Mouse (Mus musculus): ENCODE results near the gene 4930519G04Rik. TPM values are rescaled to one million over a fixed set of nuclear protein-coding genes. Genes with fewer than 3 reads are reported as not detected.
"Not testable (repeated sequence)": the region's sequence is repeated elsewhere in the genome, so short reads cannot be mapped to it uniquely, and the experiment has no call there.

Gene 4930519G04Rik
- polyA plus RNA-seq, 1 experiment from 2014 or later, result not detected

DNA sequence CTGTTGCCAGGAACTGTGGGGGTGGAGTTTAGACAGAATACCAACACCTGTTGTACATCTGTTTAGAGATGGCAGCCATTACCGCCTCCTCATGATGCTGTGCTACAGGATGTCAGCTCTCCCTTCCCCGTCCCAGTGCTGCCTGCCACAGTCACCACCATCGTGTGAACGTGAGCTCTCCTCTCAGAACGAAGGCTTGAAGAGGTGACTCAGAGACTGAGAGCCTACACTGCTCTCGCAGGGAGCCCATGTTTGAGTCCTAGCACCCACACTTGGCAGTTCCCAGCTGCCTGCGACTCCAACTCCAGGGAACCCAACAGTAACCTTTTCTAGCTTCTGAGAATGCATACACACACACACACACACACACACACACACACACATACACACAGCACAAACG lies 61.4 kb downstream of the 4930519G04Rik start:
- 79% methylated on average over 8 of the region's 8 CpGs for WGBS
- no peak overlapping the region for H3K4me3 ChIP-seq (ENCODE audit: low read depth, low read length)

DNA sequence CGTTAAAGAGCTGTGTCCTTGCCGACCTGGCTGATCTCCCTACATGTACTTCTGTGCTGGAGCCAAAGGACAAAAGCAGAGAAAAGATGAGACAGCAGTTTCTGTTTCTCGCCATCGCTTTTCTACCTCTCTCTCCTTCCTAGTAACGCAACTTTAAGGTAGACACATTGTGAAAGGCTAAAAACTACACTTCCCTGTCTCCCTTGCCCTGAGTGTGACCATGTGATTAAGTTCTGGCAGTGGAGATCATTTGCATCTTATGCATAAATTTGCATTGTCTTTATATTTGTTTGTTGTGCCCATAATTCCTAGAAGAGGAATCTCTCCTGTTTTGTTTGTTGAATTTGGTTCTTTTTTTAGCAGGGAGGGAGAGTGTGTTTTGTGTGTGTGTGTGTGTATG lies 62.4 kb downstream of the 4930519G04Rik start:
- H3K4me3 ChIP-seq (ENCODE audit: low read depth, low read length), result no peak overlapping the region
- WGBS, result 83% methylated on average over 5 of the region's 5 CpGs
- ATAC-seq (ENCODE audit: low read depth), result no peak

More for the DNA sequence above, 61.4 kb downstream of the 4930519G04Rik start:
- Histone ChIP-seq H3K27me3 (ENCODE audit: control insufficient read depth, insufficient read depth, low read length) (no peaks in the 10 kb centered on the region), H3K27ac (ENCODE audit: low read depth, low read length) (no peak overlapping the region), H3K4me1 (ENCODE audit: control insufficient read depth, insufficient read depth, low read length) (no peaks in the 10 kb centered on the region), H3K4me2 (ENCODE audit: low read depth, low read length) (no peak overlapping the region), H3K9ac (replicated peaks; ENCODE audit: low read depth, low read length) (no peak overlapping the region), H3K36me3 (ENCODE audit: control insufficient read depth, insufficient read depth, low read length) (no peaks in the 10 kb centered on the region), H3K9me3 (ENCODE audit: control insufficient read depth, low read length) (no peaks in the 10 kb centered on the region)
- ATAC-seq (ENCODE audit: low read depth), result no peak

DNA sequence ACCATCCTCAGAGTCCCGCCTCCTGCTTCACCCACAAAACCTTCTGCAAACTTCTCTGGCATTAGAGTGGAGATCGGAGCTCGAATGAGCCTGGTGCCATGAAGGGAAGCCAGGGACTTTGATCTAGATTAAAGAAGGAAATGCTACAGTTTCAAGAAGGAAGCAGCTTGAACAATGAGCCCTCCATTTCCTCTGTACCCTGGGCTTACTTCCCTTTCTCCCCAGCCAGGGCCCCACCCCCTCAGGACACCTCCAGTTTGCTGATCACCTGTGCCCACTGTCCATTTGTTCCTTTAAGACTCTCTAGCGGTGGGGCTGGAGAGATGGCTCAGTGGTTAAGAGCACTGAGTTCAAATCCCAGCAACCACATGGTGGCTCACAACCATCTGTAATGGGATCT lies 63.3 kb downstream of the 4930519G04Rik start:
- no peaks in the 10 kb centered on the region for H3K36me3 ChIP-seq (ENCODE audit: control insufficient read depth, insufficient read depth, low read length)
- H3K27ac ChIP-seq (ENCODE audit: low read depth, low read length), result no peak overlapping the region
- no peak overlapping the region for H3K4me2 ChIP-seq (ENCODE audit: low read depth, low read length)
- no peak overlapping the region for H3K9ac ChIP-seq (replicated peaks; ENCODE audit: low read depth, low read length)
- H3K4me1 ChIP-seq (ENCODE audit: control insufficient read depth, insufficient read depth, low read length), result no peaks in the 10 kb centered on the region
- no peaks in the 10 kb centered on the region for H3K27me3 ChIP-seq (ENCODE audit: control insufficient read depth, insufficient read depth, low read length)
- no peak overlapping the region for H3K4me3 ChIP-seq (ENCODE audit: low read depth, low read length)
- no peak for ATAC-seq (ENCODE audit: low read depth)
- WGBS, result 90% methylated on average over 4 of the region's 4 CpGs
- H3K9me3 ChIP-seq (ENCODE audit: control insufficient read depth, low read length), result no peaks in the 10 kb centered on the region

More for the DNA sequence above, 62.4 kb downstream of the 4930519G04Rik start:
- Histone ChIP-seq H3K4me1 (ENCODE audit: control insufficient read depth, insufficient read depth, low read length) (no peaks in the 10 kb centered on the region), H3K4me2 (ENCODE audit: low read depth, low read length) (no peak overlapping the region), H3K27me3 (ENCODE audit: control insufficient read depth, insufficient read depth, low read length) (no peaks in the 10 kb centered on the region), H3K9ac (replicated peaks; ENCODE audit: low read depth, low read length) (no peak overlapping the region), H3K9me3 (ENCODE audit: control insufficient read depth, low read length) (no peaks in the 10 kb centered on the region), H3K36me3 (ENCODE audit: control insufficient read depth, insufficient read depth, low read length) (no peaks in the 10 kb centered on the region), H3K27ac (ENCODE audit: low read depth, low read length) (no peak overlapping the region)

DNA sequence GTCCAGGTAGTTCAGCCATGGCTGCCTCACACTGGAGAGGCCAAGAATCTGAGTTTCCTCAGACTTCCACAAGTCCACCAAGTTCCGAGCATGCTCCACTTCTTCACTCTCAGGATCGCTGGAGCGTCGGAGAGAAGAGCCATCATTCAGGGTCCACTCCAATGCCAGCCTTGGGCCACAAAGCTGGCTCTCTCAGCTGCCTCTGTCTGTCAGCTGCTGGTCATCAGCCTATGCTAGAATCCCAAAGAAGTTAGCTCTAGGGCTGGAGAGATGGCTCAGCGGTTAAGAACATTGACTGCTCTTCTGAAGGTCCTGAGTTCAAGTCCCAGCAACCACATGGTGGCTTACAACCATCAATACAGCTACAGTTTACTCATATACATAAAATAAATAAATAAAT lies 63.9 kb downstream of the 4930519G04Rik start:
- not testable (repeated sequence) for H3K36me3 ChIP-seq (ENCODE audit: control insufficient read depth, insufficient read depth, low read length); H3K27me3 ChIP-seq (ENCODE audit: control insufficient read depth, insufficient read depth, low read length); H3K27ac ChIP-seq (ENCODE audit: low read depth, low read length); H3K9me3 ChIP-seq (ENCODE audit: control insufficient read depth, low read length); H3K4me2 ChIP-seq (ENCODE audit: low read depth, low read length); H3K4me3 ChIP-seq (ENCODE audit: low read depth, low read length); ATAC-seq (ENCODE audit: low read depth); H3K4me1 ChIP-seq (ENCODE audit: control insufficient read depth, insufficient read depth, low read length); H3K9ac ChIP-seq (replicated peaks; ENCODE audit: low read depth, low read length)
- WGBS, result 96% methylated on average over 5 of the region's 5 CpGs

DNA sequence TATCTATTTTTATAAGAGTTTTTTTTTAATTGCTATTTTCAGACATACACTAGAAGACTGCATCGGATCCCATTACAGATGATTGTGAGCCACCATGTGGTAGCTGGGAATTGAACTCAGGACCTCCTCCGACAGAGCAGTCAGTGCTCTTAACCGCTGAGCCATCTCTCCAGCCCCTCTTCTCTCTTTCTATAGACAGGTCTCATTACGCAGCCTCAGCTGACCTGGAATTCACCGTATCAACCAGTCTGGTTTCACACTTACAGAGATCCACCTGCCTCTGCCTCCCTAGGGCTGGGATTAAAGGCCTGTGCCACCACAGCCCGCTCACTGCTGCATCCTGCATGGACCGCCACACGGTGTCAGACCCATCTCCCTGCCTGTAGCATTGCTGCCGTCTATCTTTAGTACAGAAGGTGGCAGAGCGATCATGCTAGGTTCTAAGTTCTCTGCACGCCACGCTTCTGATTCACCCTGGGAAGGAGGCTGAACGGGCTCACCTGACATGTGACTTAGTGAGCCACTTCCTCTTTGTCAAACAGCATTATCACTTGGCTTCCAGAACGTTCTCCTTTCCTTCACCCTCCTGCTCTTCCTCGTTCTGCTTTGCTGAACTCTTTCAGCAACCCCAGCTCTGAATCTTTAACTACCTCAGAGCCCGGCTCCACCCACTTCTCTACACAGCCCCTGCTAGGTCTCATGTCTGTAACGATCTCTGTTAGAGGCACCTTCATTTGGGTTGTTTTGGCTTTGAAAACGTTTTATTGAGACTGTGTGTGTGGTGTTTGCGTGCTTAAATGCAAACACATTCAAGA lies 68.3 kb downstream of the 4930519G04Rik start:
- Histone ChIP-seq H3K4me1 (ENCODE audit: control insufficient read depth, insufficient read depth, low read length) (no peaks in the 10 kb centered on the region), H3K4me2 (ENCODE audit: low read depth, low read length) (no peak overlapping the region), H3K27ac (ENCODE audit: low read depth, low read length) (no peak overlapping the region), H3K36me3 (ENCODE audit: control insufficient read depth, insufficient read depth, low read length) (no peaks in the 10 kb centered on the region), H3K9me3 (ENCODE audit: control insufficient read depth, low read length) (no peaks in the 10 kb centered on the region), H3K27me3 (ENCODE audit: control insufficient read depth, insufficient read depth, low read length) (no peaks in the 10 kb centered on the region), H3K4me3 (ENCODE audit: low read depth, low read length) (no peak overlapping the region), H3K9ac (replicated peaks; ENCODE audit: low read depth, low read length) (no peak overlapping the region)
- ATAC-seq (ENCODE audit: low read depth), result no peak
- WGBS, result 80% methylated on average over 19 of the region's 19 CpGs

DNA sequence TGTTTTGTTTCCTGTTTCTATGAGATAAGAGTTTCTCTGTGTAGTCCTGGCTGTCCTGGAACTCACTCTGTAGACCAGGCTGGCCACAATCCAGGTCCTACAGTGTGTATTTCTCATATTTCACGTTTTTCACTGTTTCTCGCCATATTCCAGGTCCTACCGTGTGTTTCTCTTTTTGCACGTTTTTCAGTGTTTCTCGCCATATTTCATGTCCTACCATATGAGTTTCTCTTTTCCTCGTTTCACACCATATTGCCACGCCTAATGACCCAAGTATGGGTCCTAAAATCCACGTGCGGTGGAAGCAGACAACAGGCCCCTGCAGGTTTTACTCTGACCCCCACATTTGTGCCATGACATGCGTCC lies 68.9 kb downstream of the 4930519G04Rik start:
- Histone ChIP-seq H3K27me3 (ENCODE audit: control insufficient read depth, insufficient read depth, low read length) (no peaks in the 10 kb centered on the region), H3K36me3 (ENCODE audit: control insufficient read depth, insufficient read depth, low read length) (no peaks in the 10 kb centered on the region), H3K27ac (ENCODE audit: low read depth, low read length) (no peak overlapping the region), H3K9ac (replicated peaks; ENCODE audit: low read depth, low read length) (no peak overlapping the region), H3K4me3 (ENCODE audit: low read depth, low read length) (no peak overlapping the region), H3K4me1 (ENCODE audit: control insufficient read depth, insufficient read depth, low read length) (no peaks in the 10 kb centered on the region), H3K4me2 (ENCODE audit: low read depth, low read length) (no peak overlapping the region), H3K9me3 (ENCODE audit: control insufficient read depth, low read length) (no peaks in the 10 kb centered on the region)
- no peak for ATAC-seq (ENCODE audit: low read depth)
- WGBS, result 65% methylated on average over 10 of the region's 10 CpGs

DNA sequence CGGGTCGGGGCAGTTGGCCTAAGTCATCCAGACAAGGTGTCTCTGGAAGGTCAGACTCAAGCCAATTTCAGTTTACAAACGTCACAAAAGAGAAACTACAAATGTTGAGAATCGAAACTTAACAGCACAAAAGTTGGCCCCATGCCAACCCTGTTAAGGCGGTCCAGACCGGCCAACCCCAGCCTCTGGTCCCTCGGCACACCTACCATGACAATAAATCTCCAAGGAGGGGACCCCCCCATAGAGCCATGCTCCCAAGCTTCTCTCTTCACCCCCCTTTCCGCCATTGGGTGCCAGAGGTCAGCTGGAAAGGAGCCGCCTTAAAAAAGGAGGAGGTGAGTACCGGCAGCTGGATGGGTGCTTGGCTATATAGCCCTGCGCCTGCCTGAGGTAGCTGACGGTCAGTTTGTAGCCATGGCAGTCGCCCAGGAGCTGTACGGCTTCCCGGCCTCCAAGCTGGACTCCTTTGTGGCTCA lies 69.6 kb downstream of the 4930519G04Rik start, which contains the start of gene Oasl1:
Oasl1 (plus strand) TSS at position 243 of the 476 bp plus-strand sequence.
- H3K4me3 ChIP-seq (ENCODE audit: low read depth, low read length), result no peak within 1 kb of the TSS
- no peak for ATAC-seq (ENCODE audit: low read depth)
- peak within 1 kb of the TSS; percentile 9; the same call in 1 of the 2 replicates for H3K4me2 ChIP-seq (ENCODE audit: low read depth, low read length)
- H3K27me3 ChIP-seq (ENCODE audit: control insufficient read depth, insufficient read depth, low read length), result no peaks in the 10 kb centered on the region
- no peaks in the 10 kb centered on the region for H3K36me3 ChIP-seq (ENCODE audit: control insufficient read depth, insufficient read depth, low read length)
- H3K9ac ChIP-seq (replicated peaks; ENCODE audit: low read depth, low read length), result no peak within 1 kb of the TSS
- 35% methylated on average over 15 of the region's 15 CpGs for WGBS
- H3K9me3 ChIP-seq (ENCODE audit: control insufficient read depth, low read length), result no peaks in the 10 kb centered on the region
- no peak within 1 kb of the TSS for H3K27ac ChIP-seq (ENCODE audit: low read depth, low read length)
- no peaks in the 10 kb centered on the region for H3K4me1 ChIP-seq (ENCODE audit: control insufficient read depth, insufficient read depth, low read length)

DNA sequence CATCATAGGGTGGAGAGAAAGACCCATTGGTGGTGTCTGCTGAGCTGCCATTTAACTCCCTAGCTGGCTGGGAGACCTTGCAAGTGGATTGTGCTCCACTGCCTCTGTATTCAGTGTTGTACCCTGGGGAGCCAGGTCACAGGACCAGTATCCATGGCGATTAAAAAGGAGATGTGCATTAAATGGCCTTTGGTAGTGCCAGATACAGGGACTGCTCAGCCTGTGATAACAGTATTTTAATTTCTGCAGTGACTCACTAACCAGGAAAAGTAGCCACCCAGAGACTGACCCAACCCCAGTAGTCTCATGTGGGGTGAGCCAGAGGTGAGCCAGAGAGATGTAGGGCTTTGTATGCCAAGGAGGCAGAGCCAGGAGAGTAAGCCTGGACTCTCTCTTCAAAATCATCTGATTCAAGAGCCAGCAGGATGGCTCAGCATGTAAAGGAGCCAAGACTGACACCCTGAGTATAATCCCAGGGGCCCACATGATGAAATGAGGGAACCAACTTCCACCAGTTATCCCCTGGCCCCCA lies 72.8 kb downstream of the 4930519G04Rik start:
- Histone ChIP-seq H3K36me3 (ENCODE audit: control insufficient read depth, insufficient read depth, low read length) (no peaks in the 10 kb centered on the region), H3K9ac (replicated peaks; ENCODE audit: low read depth, low read length) (no peak overlapping the region), H3K4me1 (ENCODE audit: control insufficient read depth, insufficient read depth, low read length) (no peaks in the 10 kb centered on the region), H3K27me3 (ENCODE audit: control insufficient read depth, insufficient read depth, low read length) (no peaks in the 10 kb centered on the region), H3K4me3 (ENCODE audit: low read depth, low read length) (no peak overlapping the region), H3K4me2 (ENCODE audit: low read depth, low read length) (no peak overlapping the region), H3K27ac (ENCODE audit: low read depth, low read length) (no peak overlapping the region), H3K9me3 (ENCODE audit: control insufficient read depth, low read length) (no peaks in the 10 kb centered on the region)
- WGBS, result 58% methylated on average over 1 of the region's 1 CpGs
- no peak for ATAC-seq (ENCODE audit: low read depth)

DNA sequence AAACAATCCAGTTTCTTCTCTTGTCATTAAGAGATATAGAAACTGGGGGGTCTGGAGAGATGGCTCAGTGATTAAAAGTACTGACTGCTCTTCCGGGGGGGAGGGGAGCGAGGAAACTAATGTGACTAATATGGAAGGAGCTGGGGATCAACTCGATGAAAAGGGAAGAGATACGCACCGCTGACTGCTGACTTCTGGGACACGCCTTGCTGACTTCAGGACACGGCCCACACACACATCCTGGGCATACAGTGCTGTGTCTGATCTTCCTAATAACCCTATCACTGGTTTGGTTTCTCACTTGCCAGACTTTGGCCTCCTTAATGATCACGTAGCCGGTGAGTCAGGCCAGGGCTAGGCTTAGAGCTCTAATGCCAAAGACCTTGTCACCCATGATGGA lies 73.3 kb downstream of the 4930519G04Rik start:
- ATAC-seq (ENCODE audit: low read depth), result no peak
- H3K9me3 ChIP-seq (ENCODE audit: control insufficient read depth, low read length), result no peaks in the 10 kb centered on the region
- no peak overlapping the region for H3K9ac ChIP-seq (replicated peaks; ENCODE audit: low read depth, low read length)
- H3K27me3 ChIP-seq (ENCODE audit: control insufficient read depth, insufficient read depth, low read length), result no peaks in the 10 kb centered on the region
- H3K4me1 ChIP-seq (ENCODE audit: control insufficient read depth, insufficient read depth, low read length), result no peaks in the 10 kb centered on the region
- no peaks in the 10 kb centered on the region for H3K36me3 ChIP-seq (ENCODE audit: control insufficient read depth, insufficient read depth, low read length)
- no peak overlapping the region for H3K27ac ChIP-seq (ENCODE audit: low read depth, low read length)
- 92% methylated on average over 9 of the region's 9 CpGs for WGBS
- H3K4me3 ChIP-seq (ENCODE audit: low read depth, low read length), result no peak overlapping the region
- no peak overlapping the region for H3K4me2 ChIP-seq (ENCODE audit: low read depth, low read length)
